Comparison of ENCODE assay signal across 7 mouse cellular contexts in the genomic region with DNA sequence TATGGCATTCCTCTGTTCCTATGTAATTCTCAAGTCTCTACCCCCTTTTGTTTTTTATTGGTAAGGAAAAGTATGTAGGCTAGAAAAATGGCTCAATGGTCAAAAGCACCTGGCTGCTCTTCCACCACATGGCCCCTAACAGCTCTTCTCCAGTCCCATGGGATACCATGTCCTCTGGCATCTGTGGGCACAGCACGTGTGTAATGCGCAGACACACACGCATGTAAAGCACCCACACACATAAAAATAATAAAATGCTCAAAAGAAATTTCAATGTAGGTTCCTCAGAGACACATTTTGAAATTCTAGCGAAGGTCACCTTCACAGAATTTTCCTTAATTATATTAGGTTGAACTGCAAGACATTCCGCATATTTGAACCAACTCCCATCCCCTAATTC. TPM values are rescaled to one million over a fixed set of nuclear protein-coding genes. Genes with fewer than 3 reads are reported as not detected.
DNase-seq lines count a peak whose midpoint lies in the region; ATAC-seq and TF ChIP-seq lines count a peak whose summit lies in the region.

No protein-coding gene starts in this region.

- H3K36me3 ChIP-seq in lung, embryonic 14.5 days (ENCODE audit: insufficient read depth) = peaks cover 37% of the 10 kb centered on the region
- peaks cover 21% of the 10 kb centered on the region for H3K36me3 ChIP-seq in embryonic facial prominence, embryonic 15.5 days
- H3K36me3 ChIP-seq in intestine, postnatal 0 days (ENCODE audit: control insufficient read depth, insufficient read depth) = peaks cover 24% of the 10 kb centered on the region

- 87% methylated on average over 5 of the region's 5 CpGs for WGBS in lung, embryonic 14.5 days
- WGBS in embryonic facial prominence, embryonic 15.5 days = 87% methylated on average over 5 of the region's 5 CpGs
- 90% methylated on average over 5 of the region's 5 CpGs for WGBS in intestine, postnatal 0 days
- 89% methylated on average over 5 of the region's 5 CpGs for WGBS in olfactory bulb, adult 2 months

- no peak for TF ChIP-seq CTCF in lung, embryonic 14.5 days (IDR thresholded peaks at IDR 0.05; ENCODE audit: low read depth)
- no peak for TF ChIP-seq CTCF in intestine, postnatal 0 days (IDR thresholded peaks at IDR 0.05; ENCODE audit: low read depth)
- TF ChIP-seq CTCF in olfactory bulb, adult 2 months (IDR thresholded peaks at IDR 0.05; ENCODE audit: insufficient read depth, low read depth, low read length) = no peak

- H3K4me1 ChIP-seq in lung, embryonic 14.5 days (ENCODE audit: insufficient read depth) = peaks cover 6% of the 10 kb centered on the region
- H3K4me1 ChIP-seq in embryonic facial prominence, embryonic 15.5 days = peaks cover 17% of the 10 kb centered on the region
- H3K4me1 ChIP-seq in intestine, postnatal 0 days (replicated peaks; ENCODE audit: control insufficient read depth, insufficient read depth, low read length) = no peaks in the 10 kb centered on the region
- H3K4me1 ChIP-seq in olfactory bulb, adult 2 months (ENCODE audit: control insufficient read depth, insufficient read depth, low read length) = peaks cover 8% of the 10 kb centered on the region

- peak overlapping the region; percentile 73 for H3K9ac ChIP-seq in lung, embryonic 14.5 days
- peak overlapping the region; percentile 51 for H3K9ac ChIP-seq in embryonic facial prominence, embryonic 15.5 days
- peak overlapping the region; percentile 91 for H3K9ac ChIP-seq in intestine, postnatal 0 days (ENCODE audit: low read depth, low read length)

- H3K27me3 ChIP-seq in lung, embryonic 14.5 days (ENCODE audit: insufficient read depth, low read length) = no peaks in the 10 kb centered on the region
- no peaks in the 10 kb centered on the region for H3K27me3 ChIP-seq in embryonic facial prominence, embryonic 15.5 days
- no peaks in the 10 kb centered on the region for H3K27me3 ChIP-seq in intestine, postnatal 0 days (replicated peaks; ENCODE audit: control insufficient read depth, insufficient read depth, low read length)

- no peak for ATAC-seq in lung, embryonic 14.5 days (ENCODE audit: insufficient read depth)
- ATAC-seq in embryonic facial prominence, embryonic 15.5 days (ENCODE audit: insufficient number of reproducible peaks, low FRiP score, low TSS enrichment, low read depth) = no peak
- no peak for ATAC-seq in intestine, postnatal 0 days

- H3K4me3 ChIP-seq in lung, embryonic 14.5 days (ENCODE audit: low read depth, low read length) = peak overlapping the region; percentile 70
- peak overlapping the region; percentile 65 for H3K4me3 ChIP-seq in embryonic facial prominence, embryonic 15.5 days (replicated peaks)
- peak overlapping the region; percentile 76 for H3K4me3 ChIP-seq in intestine, postnatal 0 days (ENCODE audit: low read depth, low read length)
- peak overlapping the region; percentile 55 for H3K4me3 ChIP-seq in olfactory bulb, adult 2 months (ENCODE audit: insufficient read depth, low read depth, low read length)

- H3K4me2 ChIP-seq in lung, embryonic 14.5 days = peak overlapping the region; percentile 97
- H3K4me2 ChIP-seq in embryonic facial prominence, embryonic 15.5 days (replicated peaks) = peak overlapping the region; percentile 75
- peak overlapping the region; percentile 74 for H3K4me2 ChIP-seq in intestine, postnatal 0 days (replicated peaks; ENCODE audit: low read depth)

- peak overlapping the region; percentile 98 for H3K27ac ChIP-seq in lung, embryonic 14.5 days (ENCODE audit: low read depth)
- H3K27ac ChIP-seq in embryonic facial prominence, embryonic 15.5 days (replicated peaks) = peak overlapping the region; percentile 98; the same call in 1 of the 2 replicates
- no peak overlapping the region for H3K27ac ChIP-seq in intestine, postnatal 0 days (ENCODE audit: low read depth, low read length)
- H3K27ac ChIP-seq in olfactory bulb, adult 2 months (ENCODE audit: insufficient read depth, low read depth, low read length) = no peak overlapping the region

- no peaks in the 10 kb centered on the region for H3K9me3 ChIP-seq in lung, embryonic 14.5 days (ENCODE audit: low read depth, low read length)
- H3K9me3 ChIP-seq in embryonic facial prominence, embryonic 15.5 days (replicated peaks) = no peaks in the 10 kb centered on the region
- no peaks in the 10 kb centered on the region for H3K9me3 ChIP-seq in intestine, postnatal 0 days (ENCODE audit: control insufficient read depth)

- no peak for TF ChIP-seq POLR2A in olfactory bulb, adult 2 months (IDR thresholded peaks at IDR 0.05; ENCODE audit: insufficient read depth, low read depth, low read length)

- DNase-seq in lung, embryonic 14.5 days = no peak
- no peak for DNase-seq in lung, postnatal 25 days (ENCODE audit: low spot score)
- no peak for DNase-seq in thymus, postnatal 14 days
- no peak for DNase-seq in spleen, postnatal 14 days (ENCODE audit: low spot score in 2 of 2)

RNA-seq across cellular contexts. Expression of a gene that starts 1.4 kb away (rescaled TPM):
- 50.2 and 52.0 TPM in 2 replicates for polyA plus RNA-seq in lung, embryonic 14.5 days (2014; fragmentation: Nextera tagmentation; extraction: Ambion mirVana)
- polyA plus RNA-seq in embryonic facial prominence, embryonic 15.5 days (2015; fragmentation: Nextera tagmentation; extraction: Ambion mirVana) = 48.9 and 51.2 TPM in 2 replicates
- polyA plus RNA-seq in intestine, postnatal 0 days (2015; fragmentation: Nextera tagmentation; extraction: Ambion mirVana) = 65.1 and 65.7 TPM in 2 replicates
- not detected in 2 replicates for polyA plus RNA-seq in olfactory bulb, adult 2 months (2012; ENCODE audit: insufficient read depth, insufficient read length, low replicate concordance, missing spikeins)

RNA-seq across cellular contexts. Expression of a gene that starts 17.6 kb away (rescaled TPM):
- 68.9 and 70.9 TPM in 2 replicates for polyA plus RNA-seq in lung, embryonic 14.5 days (2014; fragmentation: Nextera tagmentation; extraction: Ambion mirVana)
- 36.2 and 42.4 TPM in 2 replicates for polyA plus RNA-seq in embryonic facial prominence, embryonic 15.5 days (2015; fragmentation: Nextera tagmentation; extraction: Ambion mirVana)
- 11.0 and 12.0 TPM in 2 replicates for polyA plus RNA-seq in intestine, postnatal 0 days (2015; fragmentation: Nextera tagmentation; extraction: Ambion mirVana)
- polyA plus RNA-seq in olfactory bulb, adult 2 months (2012; ENCODE audit: insufficient read depth, insufficient read length, low replicate concordance, missing spikeins) = 147 TPM in 1 of 2 replicates, not detected in the other

RNA-seq across cellular contexts. Expression of a gene that starts 20.0 kb away (rescaled TPM):
- polyA plus RNA-seq in lung, embryonic 14.5 days (2014; fragmentation: Nextera tagmentation; extraction: Ambion mirVana) = 22.5 and 25.8 TPM in 2 replicates
- polyA plus RNA-seq in embryonic facial prominence, embryonic 15.5 days (2015; fragmentation: Nextera tagmentation; extraction: Ambion mirVana) = 25.9 and 28.3 TPM in 2 replicates
- 17.7 and 18.0 TPM in 2 replicates for polyA plus RNA-seq in intestine, postnatal 0 days (2015; fragmentation: Nextera tagmentation; extraction: Ambion mirVana)
- polyA plus RNA-seq in olfactory bulb, adult 2 months (2012; ENCODE audit: insufficient read depth, insufficient read length, low replicate concordance, missing spikeins) = not detected in 2 replicates

Comparison
In these comparisons a context has a peak if more than half of its experiments do, and no peak if none do; other contexts are left out.
1. H3K27ac ChIP-seq: peak in lung, embryonic 14.5 days (single experiment) and embryonic facial prominence, embryonic 15.5 days (single experiment); none in intestine, postnatal 0 days (single experiment) and olfactory bulb, adult 2 months (single experiment).
2. Peak in every context shown above with its lines, with median percentiles within 50 percentile points of each other: H3K4me2 ChIP-seq, H3K4me3 ChIP-seq and H3K9ac ChIP-seq.